Mouse (Mus musculus): ENCODE data around the gene Rhob. TPM values are rescaled to one million over a fixed set of nuclear protein-coding genes. Genes with fewer than 3 reads are reported as not detected.

Gene Rhob
- total and polyA plus RNA-seq, 2 experiments, result 12.8 to 31.0 TPM

- Histone ChIP-seq H3K36me3 (ENCODE audit: control insufficient read depth, insufficient read depth, low read length) (no peaks in the 10 kb centered on the region), H3K27ac (replicated peaks; ENCODE audit: insufficient read depth, low read depth, low read length) (no peak overlapping the region), H3K27me3 (ENCODE audit: control insufficient read depth, insufficient read depth, low read length) (no peaks in the 10 kb centered on the region), H3K4me3 (ENCODE audit: insufficient read depth, low read depth, low read length) (no peak overlapping the region), H3K79me2 (ENCODE audit: control insufficient read depth, insufficient read depth, low read length) (no peaks in the 10 kb centered on the region), H3K9ac (ENCODE audit: low read depth, low read length) (no peak overlapping the region), H3K4me1 (ENCODE audit: control insufficient read depth, insufficient read depth, low read length) (no peaks in the 10 kb centered on the region)
- DNase-seq (ENCODE audit: extremely low read depth, low read depth, low spot score), result no peak
- TF ChIP-seq CTCF (IDR thresholded peaks at IDR 0.05; ENCODE audit: low read depth, low read length) (no peak), POLR2A (IDR thresholded peaks at IDR 0.05; ENCODE audit: extremely low read depth, insufficient read depth, low read length) (no peak)
These were observed 31.5 kb downstream of the Rhob start for GRCm38 (mm10) chr12:8468221-8468865.

GRCm38 (mm10) chr12:8467029-8467924 is 32.5 kb downstream of the Rhob start:
- Histone ChIP-seq H3K9ac (ENCODE audit: low read depth, low read length) (no peak overlapping the region), H3K4me1 (ENCODE audit: control insufficient read depth, insufficient read depth, low read length) (no peaks in the 10 kb centered on the region), H3K4me3 (ENCODE audit: insufficient read depth, low read depth, low read length) (no peak overlapping the region), H3K27me3 (ENCODE audit: control insufficient read depth, insufficient read depth, low read length) (no peaks in the 10 kb centered on the region), H3K79me2 (ENCODE audit: control insufficient read depth, insufficient read depth, low read length) (no peaks in the 10 kb centered on the region), H3K27ac (replicated peaks; ENCODE audit: insufficient read depth, low read depth, low read length) (no peak overlapping the region), H3K36me3 (ENCODE audit: control insufficient read depth, insufficient read depth, low read length) (no peaks in the 10 kb centered on the region)
- TF ChIP-seq CTCF (IDR thresholded peaks at IDR 0.05; ENCODE audit: low read depth, low read length) (no peak), POLR2A (IDR thresholded peaks at IDR 0.05; ENCODE audit: extremely low read depth, insufficient read depth, low read length) (no peak)
- no peak for DNase-seq (ENCODE audit: extremely low read depth, low read depth, low spot score)
- 86% methylated on average over 12 of the region's 12 CpGs for WGBS

DNA sequence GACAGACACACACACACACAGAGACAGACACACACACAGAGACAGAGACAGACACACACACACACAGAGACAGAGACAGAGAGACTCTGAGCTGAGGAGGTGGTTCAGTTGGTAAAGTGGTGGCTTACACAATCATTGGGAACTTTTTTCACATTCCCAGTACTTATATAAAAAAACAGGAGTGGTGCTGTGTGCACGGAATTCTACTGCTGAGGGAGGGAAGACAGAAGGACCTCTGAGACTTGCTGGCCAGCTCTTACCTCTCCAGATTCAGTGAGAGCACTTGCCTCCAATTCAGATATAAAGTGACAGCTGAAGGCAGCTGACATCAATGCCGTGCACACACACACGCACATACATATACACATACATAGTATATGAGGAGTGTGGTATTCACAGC is 34.1 kb downstream of the Rhob start:
- no peaks in the 10 kb centered on the region for H3K79me2 ChIP-seq (ENCODE audit: control insufficient read depth, insufficient read depth, low read length)
- no peak overlapping the region for H3K27ac ChIP-seq (replicated peaks; ENCODE audit: insufficient read depth, low read depth, low read length)
- no peak overlapping the region for H3K9ac ChIP-seq (ENCODE audit: low read depth, low read length)
- TF ChIP-seq POLR2A (IDR thresholded peaks at IDR 0.05; ENCODE audit: extremely low read depth, insufficient read depth, low read length) (no peak), CTCF (IDR thresholded peaks at IDR 0.05; ENCODE audit: low read depth, low read length) (no peak)
- no peaks in the 10 kb centered on the region for H3K27me3 ChIP-seq (ENCODE audit: control insufficient read depth, insufficient read depth, low read length)
- 87% methylated on average over 3 of the region's 3 CpGs for WGBS
- no peaks in the 10 kb centered on the region for H3K4me1 ChIP-seq (ENCODE audit: control insufficient read depth, insufficient read depth, low read length)
- no peak overlapping the region for H3K4me3 ChIP-seq (ENCODE audit: insufficient read depth, low read depth, low read length)
- no peaks in the 10 kb centered on the region for H3K36me3 ChIP-seq (ENCODE audit: control insufficient read depth, insufficient read depth, low read length)
- no peak for DNase-seq (ENCODE audit: extremely low read depth, low read depth, low spot score)

DNA sequence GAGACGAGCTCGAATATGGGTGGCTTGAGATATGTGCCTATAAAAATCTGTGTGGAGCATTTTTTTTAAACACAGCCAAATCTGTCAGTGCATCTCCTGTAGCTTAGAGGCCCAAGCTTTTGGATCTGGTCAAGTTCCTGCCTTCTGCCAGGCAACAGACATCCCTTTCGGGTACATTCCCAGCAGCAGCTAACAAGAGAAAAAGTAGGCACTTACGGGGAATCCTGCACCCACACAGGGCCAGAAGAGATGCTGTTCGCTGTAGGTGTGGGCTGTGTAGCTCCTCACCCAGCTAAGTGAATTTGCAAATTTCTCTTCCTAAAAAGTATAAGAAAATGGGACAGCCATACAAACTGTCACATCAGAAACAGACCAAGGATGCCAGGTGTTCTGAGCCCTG is 34.8 kb downstream of the Rhob start:
- no peak for TF ChIP-seq POLR2A (IDR thresholded peaks at IDR 0.05; ENCODE audit: extremely low read depth, insufficient read depth, low read length)
- no peak for TF ChIP-seq CTCF (IDR thresholded peaks at IDR 0.05; ENCODE audit: low read depth, low read length)
- DNase-seq (ENCODE audit: extremely low read depth, low read depth, low spot score), result no peak
- WGBS, result 91% methylated on average over 5 of the region's 5 CpGs
- Histone ChIP-seq H3K36me3 (ENCODE audit: control insufficient read depth, insufficient read depth, low read length) (no peaks in the 10 kb centered on the region), H3K27me3 (ENCODE audit: control insufficient read depth, insufficient read depth, low read length) (no peaks in the 10 kb centered on the region), H3K4me1 (ENCODE audit: control insufficient read depth, insufficient read depth, low read length) (no peaks in the 10 kb centered on the region), H3K27ac (replicated peaks; ENCODE audit: insufficient read depth, low read depth, low read length) (no peak overlapping the region), H3K9ac (ENCODE audit: low read depth, low read length) (no peak overlapping the region), H3K79me2 (ENCODE audit: control insufficient read depth, insufficient read depth, low read length) (no peaks in the 10 kb centered on the region), H3K4me3 (ENCODE audit: insufficient read depth, low read depth, low read length) (no peak overlapping the region)

GRCm38 (mm10) chr12:8463599-8464160 is 36.1 kb downstream of the Rhob start:
- Histone ChIP-seq H3K27me3 (ENCODE audit: control insufficient read depth, insufficient read depth, low read length) (no peaks in the 10 kb centered on the region), H3K36me3 (ENCODE audit: control insufficient read depth, insufficient read depth, low read length) (no peaks in the 10 kb centered on the region), H3K9ac (ENCODE audit: low read depth, low read length) (no peak overlapping the region), H3K4me1 (ENCODE audit: control insufficient read depth, insufficient read depth, low read length) (no peaks in the 10 kb centered on the region), H3K79me2 (ENCODE audit: control insufficient read depth, insufficient read depth, low read length) (no peaks in the 10 kb centered on the region), H3K27ac (replicated peaks; ENCODE audit: insufficient read depth, low read depth, low read length) (no peak overlapping the region), H3K4me3 (ENCODE audit: insufficient read depth, low read depth, low read length) (no peak overlapping the region)
- no peak for DNase-seq (ENCODE audit: extremely low read depth, low read depth, low spot score)
- WGBS, result 89% methylated on average over 3 of the region's 3 CpGs
- TF ChIP-seq CTCF (IDR thresholded peaks at IDR 0.05; ENCODE audit: low read depth, low read length), result no peak
- no peak for TF ChIP-seq POLR2A (IDR thresholded peaks at IDR 0.05; ENCODE audit: extremely low read depth, insufficient read depth, low read length)
